Mouse (Mus musculus) thymus, adult 2 months (tissue): ENCODE data around the gene Ppil3.

ENCODE experiments used
- CTCF ChIP-seq: fragments of 200-500 bp; IDR thresholded peaks from 2 replicates; pipeline ENCODE4 v1.5.1; 2012; ENCODE audit warnings: mild to moderate bottlenecking, control low read depth, low read length, moderate library complexity, borderline replicate concordance; ENCODE audit not compliant: control insufficient read depth, poor library complexity, insufficient read depth; ENCODE audit errors: extremely low read depth
- POLR2A ChIP-seq: fragments of 200-500 bp; IDR thresholded peaks from 2 replicates; pipeline ENCODE4 v1.6.1; 2012; ENCODE audit warnings: mild to moderate bottlenecking, low read length, control low read depth, moderate library complexity; ENCODE audit not compliant: control insufficient read depth, poor library complexity, insufficient read depth; ENCODE audit errors: extremely low read depth

- TF ChIP-seq CTCF (no peak), POLR2A (no peak)
Measured at GRCm38 (mm10) chr1:58422879-58423278, 22.4 kb downstream of the Ppil3 start.
